Mouse (Mus musculus) lung, postnatal 0 days (tissue): ENCODE results near the gene Ugt1a10. TPM values are rescaled to one million over a fixed set of nuclear protein-coding genes. Genes with fewer than 3 reads are reported as not detected.

Experiments used
- ATAC-seq: fragments of 200-750 bp; cut with Nextera tagmentation; 2 replicates; pipeline ENCODE4 v1.8.0; 2017; ENCODE audit warnings: moderate library complexity
- DNase-seq: peaks from one replicate; pipeline ENCODE4 v3.0.0-alpha.2; 2016; ENCODE audit warnings: low spot score
- H3K27ac ChIP-seq: fragments of 300-500 bp; sonication (generic); 2 replicates; pipeline ENCODE4 v1.5.1; 2014; ENCODE audit warnings: antibody characterized with exemption, mild to moderate bottlenecking, low read length, mixed read lengths
- H3K27me3 ChIP-seq: fragments of 300-500 bp; sonication (generic); replicated peaks from 2 replicates; pipeline ENCODE4 v1.6.1; 2014; ENCODE audit warnings: low read length, mixed read lengths; ENCODE audit not compliant: insufficient read depth
- H3K36me3 ChIP-seq: fragments of 300-500 bp; sonication (generic); 2 replicates; pipeline ENCODE4 v1.6.1; 2014; ENCODE audit warnings: low read length, mixed read lengths; ENCODE audit not compliant: insufficient read depth
- H3K4me1 ChIP-seq: fragments of 300-500 bp; sonication (generic); 2 replicates; pipeline ENCODE4 v1.6.1; 2014; ENCODE audit warnings: antibody characterized with exemption, low read depth, low read length, mixed read lengths; ENCODE audit not compliant: insufficient read depth
- H3K4me2 ChIP-seq: fragments of 300-500 bp; sonication (generic); replicated peaks from 2 replicates; pipeline ENCODE4 v1.6.1; 2014; ENCODE audit warnings: low read depth, mild to moderate bottlenecking, low read length, moderate library complexity, mixed read lengths
- H3K4me3 ChIP-seq: fragments of 300-500 bp; sonication (generic); 2 replicates; pipeline ENCODE4 v1.5.1; 2014; ENCODE audit warnings: low read depth, low read length
- H3K9ac ChIP-seq: fragments of 300-500 bp; sonication (generic); replicated peaks from 2 replicates; pipeline ENCODE4 v1.6.1; 2014; ENCODE audit warnings: low read depth, mild to moderate bottlenecking
- H3K9me3 ChIP-seq: fragments of 300-500 bp; sonication (generic); 2 replicates; pipeline ENCODE4 v1.6.1; 2016; ENCODE audit warnings: low read length, mixed read lengths
- CTCF ChIP-seq: IDR thresholded peaks from 2 replicates; pipeline ENCODE4 v1.5.1; 2016; ENCODE audit warnings: antibody characterized with exemption, mild to moderate bottlenecking
- EP300 ChIP-seq: IDR thresholded peaks from 2 replicates; pipeline ENCODE4 v1.6.1; 2016; ENCODE audit warnings: antibody characterized with exemption, mild to moderate bottlenecking, control low read depth
- WGBS: fragments of 180-500 bp; shearing (Covaris S2); extraction: QIAGEN DNeasy Blood & Tissue Kit; methylation state at CpG from one replicate; pipeline ENCODE4 v1.1.7; 2014; 5-methylcytosine and 5-hydroxymethylcytosine counted together
- polyA plus RNA-seq: library from polyadenylated mRNA; unstranded; fragments of >200 nt; fragmentation: Nextera tagmentation; extraction: Ambion mirVana; gene quantifications from 2 replicates; pipeline ENCODE4 v1.2.1, GENCODE M21; 2015

Ugt1a10 gene
- polyA plus RNA-seq, 1 experiment from 2014 or later = not detected

- DNase-seq (peak; percentile 21), ATAC-seq (peak; percentile 11; the same call in 1 of the 2 replicates)
- 60% methylated on average over 8 of the region's 8 CpGs for WGBS
Observed at GRCm38 (mm10) chr1:88212341-88213045, 157.3 kb downstream of the Ugt1a10 start.

DNA sequence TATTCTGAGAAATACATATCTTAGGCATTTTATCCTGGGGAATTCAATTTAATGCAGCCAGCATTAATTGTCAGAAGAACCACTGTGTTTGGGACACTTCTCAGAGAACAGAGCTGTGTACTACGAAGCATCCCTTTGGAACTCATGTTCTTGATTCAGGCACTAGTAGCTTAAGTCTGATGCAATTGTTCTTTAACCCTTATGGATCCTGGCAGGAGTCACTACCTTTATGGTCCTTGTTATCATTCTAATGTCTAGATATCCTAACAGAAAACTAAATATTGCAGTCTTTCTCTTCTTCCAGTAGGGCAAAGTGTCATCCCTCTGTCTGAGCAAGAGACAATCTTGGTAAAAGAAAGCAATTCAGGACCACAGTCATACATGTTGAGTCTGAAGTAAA lies 157.9 kb downstream of the Ugt1a10 start:
- H3K27me3 ChIP-seq = no peaks in the 10 kb centered on the region
- H3K4me2 ChIP-seq = no peak overlapping the region
- TF ChIP-seq EP300 (no peak), CTCF (no peak)
- 72% methylated on average over 1 of the region's 1 CpGs for WGBS
- H3K9ac ChIP-seq = no peak overlapping the region
- peak; percentile 15 for DNase-seq
- ATAC-seq = no peak; the same call in 1 of the 2 replicates
- H3K4me1 ChIP-seq = no peaks in the 10 kb centered on the region
- no peaks in the 10 kb centered on the region for H3K36me3 ChIP-seq
- peaks cover 54% of the 10 kb centered on the region for H3K9me3 ChIP-seq
- no peak overlapping the region for H3K4me3 ChIP-seq
- no peak overlapping the region for H3K27ac ChIP-seq

More at GRCm38 (mm10) chr1:88212341-88213045, 157.3 kb downstream of the Ugt1a10 start:
- Histone ChIP-seq H3K4me2 (no peak overlapping the region), H3K36me3 (no peaks in the 10 kb centered on the region), H3K9ac (no peak overlapping the region), H3K4me1 (no peaks in the 10 kb centered on the region), H3K4me3 (no peak overlapping the region), H3K27me3 (no peaks in the 10 kb centered on the region), H3K9me3 (peaks cover 52% of the 10 kb centered on the region), H3K27ac (no peak overlapping the region)
- TF ChIP-seq CTCF = no peak
- TF ChIP-seq EP300 = no peak

DNA sequence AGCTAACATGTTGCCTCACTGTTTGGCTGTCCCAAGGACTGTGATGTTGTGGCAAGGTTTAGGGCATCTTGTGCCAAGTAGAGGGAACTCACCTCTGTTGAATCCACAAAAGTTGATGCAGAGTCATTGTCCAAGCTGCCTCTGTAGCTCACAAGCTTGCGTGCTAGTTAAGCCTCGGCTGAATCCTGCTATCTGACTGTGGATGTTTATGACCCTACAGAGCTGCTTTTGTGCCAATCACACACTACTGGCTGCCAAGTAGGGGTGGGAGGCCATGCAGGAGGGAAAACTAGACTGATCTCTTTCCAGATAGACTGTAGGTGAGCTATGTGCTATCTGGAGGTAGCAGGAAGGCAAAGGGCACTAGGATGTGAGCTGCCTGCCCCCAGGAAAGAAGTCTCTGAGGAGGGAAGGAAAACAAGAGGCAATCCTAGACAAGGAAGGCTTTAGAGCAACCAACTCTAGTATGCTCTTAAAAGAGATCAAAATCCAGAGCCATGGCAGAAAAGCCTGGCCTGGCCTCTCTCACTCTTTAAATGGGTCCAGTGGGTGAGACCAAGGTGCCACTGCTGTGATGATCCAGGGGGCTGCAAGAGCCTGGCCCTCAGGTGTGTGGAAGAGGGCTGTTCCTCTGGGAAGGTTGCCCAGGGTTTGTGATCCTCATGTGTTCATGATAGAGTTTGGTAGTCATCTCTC lies 158.7 kb downstream of the Ugt1a10 start:
- H3K4me2 ChIP-seq = no peak overlapping the region
- no peak for DNase-seq

DNA sequence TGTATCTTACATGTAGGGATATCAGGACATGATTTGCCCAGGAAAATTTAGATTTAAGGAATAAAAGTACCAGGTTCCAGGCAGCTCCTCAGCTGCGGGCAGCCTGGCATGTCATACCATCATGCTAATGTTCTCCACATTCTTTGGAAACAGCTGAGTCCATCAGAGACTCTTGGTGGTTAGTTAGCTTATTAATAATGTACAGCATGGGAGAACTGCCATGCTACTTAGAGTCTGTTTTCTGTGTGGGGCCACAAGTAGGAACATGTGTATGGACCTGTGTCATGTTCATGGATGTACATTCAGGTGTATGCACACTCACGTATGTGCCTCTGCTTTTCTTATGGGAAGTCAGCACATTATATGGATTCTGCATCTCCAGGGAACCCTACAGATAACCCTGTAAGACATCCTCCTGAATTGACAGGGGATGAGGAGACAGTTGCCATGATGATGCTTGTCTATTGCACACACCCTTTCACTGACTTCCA lies 159.3 kb downstream of the Ugt1a10 start:
- no peak overlapping the region for H3K9ac ChIP-seq
- no peak overlapping the region for H3K27ac ChIP-seq
- 72% methylated on average over 2 of the region's 2 CpGs for WGBS
- peak; percentile 23 for DNase-seq
- TF ChIP-seq CTCF = no peak
- no peak for TF ChIP-seq EP300
- no peaks in the 10 kb centered on the region for H3K4me1 ChIP-seq
- no peaks in the 10 kb centered on the region for H3K36me3 ChIP-seq
- H3K4me2 ChIP-seq = no peak overlapping the region
- ATAC-seq = no peak
- no peak overlapping the region for H3K4me3 ChIP-seq
- no peaks in the 10 kb centered on the region for H3K27me3 ChIP-seq
- H3K9me3 ChIP-seq = peaks cover 54% of the 10 kb centered on the region

More for the DNA sequence above, 158.7 kb downstream of the Ugt1a10 start:
- WGBS = 71% methylated on average over 2 of the region's 2 CpGs
- Histone ChIP-seq H3K9me3 (peaks cover 54% of the 10 kb centered on the region), H3K36me3 (no peaks in the 10 kb centered on the region), H3K27ac (no peak overlapping the region), H3K9ac (no peak overlapping the region), H3K4me1 (no peaks in the 10 kb centered on the region), H3K4me3 (no peak overlapping the region), H3K27me3 (no peaks in the 10 kb centered on the region)
- no peak for TF ChIP-seq EP300
- peak; percentile 3; the same call in 1 of the 2 replicates for ATAC-seq

DNA sequence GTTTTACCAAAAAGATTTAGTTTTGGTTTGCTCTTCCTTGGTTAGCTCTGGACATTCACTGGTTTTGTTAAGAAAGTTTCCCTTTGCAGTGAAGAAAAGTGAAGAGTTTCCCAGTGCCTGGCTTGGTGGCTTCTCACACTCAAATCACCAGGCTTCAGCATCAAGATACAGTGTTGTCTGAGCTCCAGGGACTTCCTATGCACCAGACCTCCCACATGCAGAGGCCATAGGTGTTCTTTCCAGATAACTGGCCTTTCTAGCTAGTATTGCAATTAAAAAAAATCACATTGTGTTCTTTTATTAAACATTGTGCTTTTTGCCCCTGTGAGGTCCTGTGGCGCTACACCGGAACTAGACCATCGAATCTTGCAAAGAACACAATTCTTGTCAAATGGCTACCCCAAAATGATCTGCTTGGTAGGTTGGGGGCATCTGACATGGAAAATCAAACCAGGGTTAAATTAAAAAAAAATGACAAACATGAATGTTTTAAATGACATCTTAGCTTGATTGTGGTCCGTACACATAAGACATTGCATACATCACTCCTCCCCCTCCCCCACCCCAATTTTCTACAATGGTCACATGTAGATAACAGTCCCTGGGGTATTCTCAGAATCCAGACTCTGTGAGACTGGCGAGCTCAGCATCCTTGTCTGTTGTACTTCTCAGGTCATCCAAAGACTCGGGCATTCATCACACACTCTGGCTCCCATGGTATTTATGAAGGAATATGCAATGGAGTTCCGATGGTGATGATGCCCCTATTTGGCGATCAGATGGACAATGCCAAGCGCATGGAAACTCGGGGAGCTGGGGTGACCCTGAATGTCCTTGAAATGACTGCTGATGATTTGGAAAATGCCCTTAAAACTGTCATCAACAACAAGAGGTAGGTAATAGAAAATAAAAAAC lies 160.5 kb downstream of the Ugt1a10 start:
- Histone ChIP-seq H3K36me3 (no peaks in the 10 kb centered on the region), H3K27me3 (no peaks in the 10 kb centered on the region), H3K4me3 (no peak overlapping the region), H3K9ac (no peak overlapping the region), H3K4me2 (no peak overlapping the region), H3K9me3 (peaks cover 54% of the 10 kb centered on the region), H3K4me1 (no peaks in the 10 kb centered on the region), H3K27ac (no peak overlapping the region)
- TF ChIP-seq EP300 (no peak), CTCF (no peak)
- DNase-seq = peak; percentile 16
- no peak for ATAC-seq
- WGBS = 61% methylated on average over 10 of the region's 10 CpGs

DNA sequence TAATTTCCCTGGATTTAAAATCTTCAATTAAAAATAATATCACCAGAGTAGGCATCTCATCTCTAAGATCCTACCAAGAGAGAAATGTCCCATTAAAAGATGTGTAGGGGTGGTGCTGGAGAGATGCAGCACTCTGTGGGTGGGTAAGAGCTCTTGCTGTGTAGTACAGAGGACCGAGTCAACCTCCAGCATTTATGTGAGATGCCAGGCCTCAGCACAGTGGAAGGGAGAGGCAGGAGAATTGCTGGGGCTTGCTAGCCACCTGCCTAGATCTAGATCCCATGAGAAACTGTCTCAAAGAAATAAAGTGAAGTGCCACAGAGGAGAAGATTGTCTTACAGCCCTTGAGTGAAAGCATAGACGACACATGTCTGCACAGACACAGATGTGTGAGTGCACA lies 161.4 kb downstream of the Ugt1a10 start:
- Histone ChIP-seq H3K36me3 (no peaks in the 10 kb centered on the region), H3K9me3 (peaks cover 53% of the 10 kb centered on the region), H3K4me1 (no peaks in the 10 kb centered on the region), H3K4me2 (no peak overlapping the region), H3K4me3 (no peak overlapping the region), H3K27ac (no peak overlapping the region), H3K9ac (no peak overlapping the region), H3K27me3 (no peaks in the 10 kb centered on the region)
- ATAC-seq = no peak
- WGBS = 50% methylated on average over 2 of the region's 2 CpGs
- peak; percentile 29 for DNase-seq
- no peak for TF ChIP-seq CTCF
- no peak for TF ChIP-seq EP300
